Mouse (Mus musculus): ENCODE data around the gene Gm12569. TPM values are rescaled to one million over a fixed set of nuclear protein-coding genes. Genes with fewer than 3 reads are reported as not detected.

The Gm12569 gene
- polyA plus RNA-seq, 1 experiment from 2014 or later: not detected

Other genes starting within 250 kb of the Gm12569 start
- gene Olfr1377, start 238.5 kb upstream of the Gm12569 start, polyA plus RNA-seq (2015; fragmentation: Nextera tagmentation; extraction: Ambion mirVana): not detected in 2 replicates
- not detected in 2 replicates for gene Olfr51, start 216.9 kb upstream of the Gm12569 start, polyA plus RNA-seq (2015; fragmentation: Nextera tagmentation; extraction: Ambion mirVana)
- gene Olfr54, start 206.2 kb upstream of the Gm12569 start, polyA plus RNA-seq (2015; fragmentation: Nextera tagmentation; extraction: Ambion mirVana): not detected in 2 replicates
- not detected in 2 replicates for gene Olfr1375, start 172.4 kb upstream of the Gm12569 start, polyA plus RNA-seq (2015; fragmentation: Nextera tagmentation; extraction: Ambion mirVana)
- 1.4 and 1.7 TPM in 2 replicates for gene Zfp354a, start 161.2 kb upstream of the Gm12569 start, polyA plus RNA-seq (2015; fragmentation: Nextera tagmentation; extraction: Ambion mirVana)
- gene Clk4, start 41.3 kb downstream of the Gm12569 start, polyA plus RNA-seq (2015; fragmentation: Nextera tagmentation; extraction: Ambion mirVana): 54.7 and 58.7 TPM in 2 replicates
- gene BC049762, start 42.6 kb downstream of the Gm12569 start, polyA plus RNA-seq (2015; fragmentation: Nextera tagmentation; extraction: Ambion mirVana): 0.15 and 0.46 TPM in 2 replicates
- 0.06 and 0.15 TPM in 2 replicates for gene Col23a1, start 69.4 kb downstream of the Gm12569 start, polyA plus RNA-seq (2015; fragmentation: Nextera tagmentation; extraction: Ambion mirVana)